Mouse (Mus musculus) forebrain, embryonic 10.5 days (tissue): ENCODE data around the gene Cfhr2. TPM values are rescaled to one million over a fixed set of nuclear protein-coding genes. Genes with fewer than 3 reads are reported as not detected.
"Not testable (repeated sequence)": the region's sequence is repeated elsewhere in the genome, so short reads cannot be mapped to it uniquely, and the experiment has no call there.

Experiments
- DNase-seq: peaks from one replicate; pipeline ENCODE4 v3.0.0-alpha.2; 2017; ENCODE audit warnings: low spot score; ENCODE audit errors: extremely low spot score
- H3K27ac ChIP-seq: fragments of 300-500 bp; sonication (generic); 2 replicates; pipeline ENCODE4 v1.5.1; 2016; ENCODE audit warnings: mild to moderate bottlenecking
- H3K27me3 ChIP-seq: fragments of 300-500 bp; sonication (generic); 2 replicates; pipeline ENCODE4 v1.6.1; 2016; ENCODE audit warnings: mild to moderate bottlenecking; ENCODE audit not compliant: poor library complexity, severe bottlenecking
- H3K36me3 ChIP-seq: fragments of 300-500 bp; sonication (generic); replicated peaks from 2 replicates; pipeline ENCODE4 v1.6.1; 2016; ENCODE audit warnings: mild to moderate bottlenecking, moderate library complexity
- H3K4me1 ChIP-seq: fragments of 300-500 bp; sonication (generic); 2 replicates; pipeline ENCODE4 v1.6.1; 2016
- H3K4me3 ChIP-seq: fragments of 300-500 bp; sonication (generic); 2 replicates; pipeline ENCODE4 v1.5.1; 2016; ENCODE audit warnings: mild to moderate bottlenecking, moderate library complexity
- H3K9me3 ChIP-seq: fragments of 300-500 bp; sonication (generic); 2 replicates; pipeline ENCODE4 v1.6.1; 2016; ENCODE audit warnings: mild to moderate bottlenecking, moderate library complexity
- WGBS: fragments of 180-500 bp; shearing (Covaris S2); methylation state at CpG from one replicate; pipeline ENCODE4 v1.1.7; 2016; 5-methylcytosine and 5-hydroxymethylcytosine counted together
- polyA plus RNA-seq: library from polyadenylated mRNA; unstranded; fragments of >200 nt; fragmentation: Nextera tagmentation; extraction: Ambion mirVana; gene quantifications from 2 replicates; pipeline ENCODE4 v1.2.1, GENCODE M21; 2016

The Cfhr2 gene
- not detected in 2 replicates for polyA plus RNA-seq

DNA sequence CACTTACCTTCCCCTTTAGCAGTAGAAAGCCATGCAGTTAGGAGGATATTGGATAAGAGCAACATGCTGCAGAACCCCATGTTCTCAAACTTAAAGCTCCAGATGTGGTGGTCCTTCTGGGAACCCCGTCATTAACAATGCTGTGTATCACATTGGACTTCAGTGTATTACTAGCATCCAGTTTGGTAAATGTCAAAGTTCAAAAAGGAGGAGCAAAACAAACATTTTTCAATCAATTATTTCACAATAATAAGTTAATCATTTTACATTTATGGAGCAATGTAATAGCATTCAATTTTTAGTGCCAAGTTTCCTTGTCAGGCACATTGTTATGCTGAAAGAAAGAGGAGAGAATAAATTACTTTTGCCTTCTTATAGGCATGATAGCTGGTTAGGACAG, at the start of gene Cfhr2:
Cfhr2 (minus strand) TSS at position 155 of the 400 bp plus-strand sequence.
- Histone ChIP-seq H3K27me3 (no peaks in the 10 kb centered on the region), H3K4me3 (no peak within 1 kb of the TSS), H3K27ac (no peak within 1 kb of the TSS), H3K9me3 (no peaks in the 10 kb centered on the region), H3K36me3 (no peaks in the 10 kb centered on the region), H3K4me1 (no peaks in the 10 kb centered on the region)
- WGBS = 85% methylated on average over 1 of the region's 1 CpGs
- no peak for DNase-seq

GRCm38 (mm10) chr1:139863751-139864150, 5.2 kb upstream of the Cfhr2 start:
- DNase-seq = no peak
- Histone ChIP-seq H3K4me1 (no peaks in the 10 kb centered on the region), H3K36me3 (no peaks in the 10 kb centered on the region), H3K27me3 (no peaks in the 10 kb centered on the region), H3K9me3 (no peaks in the 10 kb centered on the region), H3K4me3 (no peak overlapping the region), H3K27ac (no peak overlapping the region)

DNA sequence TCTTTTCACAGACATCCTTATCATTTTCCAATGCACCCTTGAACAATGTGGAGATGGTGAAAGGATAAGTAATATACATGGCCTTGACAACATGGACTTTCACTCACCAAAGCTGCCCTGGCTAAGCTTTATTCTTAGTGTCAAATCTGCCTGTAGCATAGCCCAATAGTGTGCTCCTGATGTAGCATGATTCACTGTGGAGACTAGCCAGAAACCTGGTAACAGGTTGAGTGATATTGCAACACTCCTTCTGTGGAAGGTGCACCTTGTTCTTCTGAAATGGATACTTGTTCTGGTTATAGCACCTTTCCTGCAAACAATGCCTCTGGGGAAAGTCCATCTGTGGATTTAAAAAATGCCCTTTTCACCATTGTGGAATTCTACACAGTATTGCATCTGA, 1.7 kb upstream of the Cfhr2 start:
- no peaks in the 10 kb centered on the region for H3K27me3 ChIP-seq
- no peak for DNase-seq
- no peak overlapping the region for H3K27ac ChIP-seq
- H3K4me1 ChIP-seq = no peaks in the 10 kb centered on the region
- H3K4me3 ChIP-seq = no peak overlapping the region
- no peaks in the 10 kb centered on the region for H3K9me3 ChIP-seq
- no peaks in the 10 kb centered on the region for H3K36me3 ChIP-seq

DNA sequence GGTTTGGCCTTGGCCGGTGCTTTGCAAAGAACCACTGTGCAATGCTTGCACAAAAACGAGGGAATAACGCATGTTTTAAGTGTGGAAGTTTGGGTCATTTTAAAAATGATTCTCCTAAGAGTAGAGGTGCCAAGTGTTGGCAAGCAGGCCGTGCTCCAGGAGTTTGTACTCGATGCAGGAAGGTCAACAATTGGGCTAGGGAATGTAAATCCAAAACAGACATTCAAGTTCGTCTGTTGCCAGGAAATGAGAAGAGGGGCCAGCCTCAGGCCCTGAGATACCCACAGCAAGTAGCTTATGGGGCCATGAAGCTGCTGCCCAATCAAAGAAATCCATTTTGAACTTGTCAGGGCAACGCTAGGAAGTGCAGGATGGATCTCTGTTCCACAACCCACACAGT, 18.8 kb downstream of the Cfhr2 start:
- H3K36me3 ChIP-seq = no peaks in the 10 kb centered on the region
- DNase-seq = no peak
- H3K27ac ChIP-seq = no peak overlapping the region
- H3K4me1 ChIP-seq = no peaks in the 10 kb centered on the region
- 76% methylated on average over 7 of the region's 7 CpGs for WGBS
- H3K9me3 ChIP-seq = no peaks in the 10 kb centered on the region
- H3K27me3 ChIP-seq = no peaks in the 10 kb centered on the region
- no peak overlapping the region for H3K4me3 ChIP-seq

GRCm38 (mm10) chr1:139839290-139839689, 19.2 kb downstream of the Cfhr2 start:
- DNase-seq = no peak
- Histone ChIP-seq H3K4me3 (no peak overlapping the region), H3K27ac (no peak overlapping the region), H3K4me1 (no peaks in the 10 kb centered on the region), H3K9me3 (no peaks in the 10 kb centered on the region), H3K36me3 (no peaks in the 10 kb centered on the region), H3K27me3 (no peaks in the 10 kb centered on the region)
- 85% methylated on average over 2 of the region's 2 CpGs for WGBS

DNA sequence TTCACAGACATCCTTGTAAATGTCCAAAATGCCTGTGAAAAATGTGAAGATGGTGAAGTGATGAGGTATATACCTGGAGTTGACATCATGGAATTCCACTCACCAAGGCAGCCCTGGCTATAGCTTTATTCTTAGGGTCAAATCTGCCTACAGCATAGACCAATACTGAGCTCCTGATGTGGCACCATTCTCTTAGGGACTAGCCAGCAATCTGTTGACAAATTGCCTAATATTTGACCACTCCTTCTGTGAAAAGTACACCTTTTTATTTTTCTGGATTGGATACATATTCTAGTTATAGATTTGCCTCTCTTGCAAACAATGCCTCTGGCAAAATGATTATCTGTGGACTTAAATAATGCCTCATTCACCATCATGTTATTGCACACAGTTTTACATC, 49.9 kb downstream of the Cfhr2 start:
- Histone ChIP-seq H3K36me3 (no peaks in the 10 kb centered on the region), H3K4me3 (no peak overlapping the region), H3K4me1 (no peaks in the 10 kb centered on the region), H3K27ac (no peak overlapping the region), H3K27me3 (no peaks in the 10 kb centered on the region), H3K9me3 (no peaks in the 10 kb centered on the region)
- DNase-seq = no peak

- Histone ChIP-seq H3K27me3 (no peaks in the 10 kb centered on the region), H3K27ac (no peak within 1 kb of the TSS), H3K36me3 (no peaks in the 10 kb centered on the region), H3K4me1 (no peaks in the 10 kb centered on the region), H3K4me3 (no peak within 1 kb of the TSS), H3K9me3 (no peaks in the 10 kb centered on the region)
- WGBS = 94% methylated on average over 1 of the region's 1 CpGs
- no peak for DNase-seq
These were observed 77.4 kb downstream of the Cfhr2 start, which contains the start of gene Gm4788 for GRCm38 (mm10) chr1:139781143-139781542. TSS of gene Gm4788 (minus strand) at chr1:139781243.

DNA sequence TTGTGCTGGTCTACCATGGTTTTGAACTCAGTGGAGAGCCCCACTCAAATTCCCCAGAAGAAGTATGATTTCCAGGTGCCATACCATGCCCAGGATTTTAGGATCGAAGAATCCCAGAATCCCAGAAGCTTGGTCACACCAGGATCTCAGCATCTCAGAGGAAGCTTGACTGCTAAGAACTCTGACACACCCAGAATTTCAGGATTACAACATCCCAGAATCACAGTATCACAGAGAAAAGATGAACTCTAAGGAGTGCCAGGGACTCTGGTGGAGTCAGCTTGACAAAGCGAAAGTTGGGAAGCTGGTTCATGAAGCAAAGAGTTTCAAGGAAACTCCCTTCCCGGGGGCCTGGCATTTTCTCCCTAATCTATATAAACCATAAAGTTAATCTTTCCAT, 88.6 kb downstream of the Cfhr2 start:
- H3K4me3 ChIP-seq, H3K4me1 ChIP-seq, H3K9me3 ChIP-seq, H3K27me3 ChIP-seq, H3K27ac ChIP-seq, DNase-seq, H3K36me3 ChIP-seq: not testable (repeated sequence)
- 94% methylated on average over 3 of the region's 3 CpGs for WGBS

Other genes starting within 250 kb of the Cfhr2 start
- gene Gm4788, start 77.5 kb downstream of the Cfhr2 start, polyA plus RNA-seq = not detected in 2 replicates